Mouse (Mus musculus): ENCODE data around the gene Nrsn2.
"Not testable (repeated sequence)": the region's sequence is repeated elsewhere in the genome, so short reads cannot be mapped to it uniquely, and the experiment has no call there.

Gene Nrsn2

DNA sequence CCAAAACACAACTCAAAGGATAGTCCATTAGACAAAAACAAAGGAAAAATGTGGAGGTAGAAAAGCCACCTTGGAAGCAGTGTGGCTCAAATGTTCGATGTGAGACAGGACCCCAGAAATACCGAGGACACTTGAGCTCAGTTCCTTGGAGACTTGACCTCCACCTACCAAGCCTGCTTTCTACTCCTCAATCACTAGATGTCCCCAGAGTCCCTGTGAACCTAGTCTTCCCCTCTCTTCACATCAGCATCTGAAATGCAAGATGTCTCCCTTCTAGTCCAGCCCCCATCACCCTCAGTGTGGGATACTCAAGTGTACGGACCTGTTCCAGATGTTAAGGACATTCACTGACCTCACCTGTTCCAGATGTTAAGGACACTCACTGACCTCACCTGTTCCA is 16.3 kb upstream of the Nrsn2 start:
- CTCF ChIA-PET: interaction anchor here (2.4 kb wide), 1 partner anchor 45 kb away, joined by 8 read pairs; no protein-coding TSS in a partner anchor

DNA sequence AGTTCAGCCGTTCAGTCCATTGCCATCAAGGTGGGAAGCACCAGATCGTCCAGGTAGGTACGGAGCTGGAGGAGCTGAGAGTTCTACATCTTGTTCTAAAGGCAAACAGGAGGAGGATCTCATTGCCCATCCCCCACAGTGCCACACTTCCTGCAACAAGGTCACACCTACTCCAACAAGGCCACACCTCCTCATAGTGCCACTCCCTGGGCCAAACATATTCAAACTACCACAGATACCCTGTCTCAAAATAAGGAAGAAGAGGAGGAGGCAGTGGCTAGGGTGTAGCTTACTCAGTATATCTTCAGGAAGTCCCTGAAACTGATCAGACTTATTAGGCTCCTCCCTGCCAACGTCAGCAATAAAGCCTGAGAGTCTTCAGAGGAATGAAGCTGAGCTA is 7.8 kb upstream of the Nrsn2 start:
- CTCF ChIA-PET: no interaction called here

DNA sequence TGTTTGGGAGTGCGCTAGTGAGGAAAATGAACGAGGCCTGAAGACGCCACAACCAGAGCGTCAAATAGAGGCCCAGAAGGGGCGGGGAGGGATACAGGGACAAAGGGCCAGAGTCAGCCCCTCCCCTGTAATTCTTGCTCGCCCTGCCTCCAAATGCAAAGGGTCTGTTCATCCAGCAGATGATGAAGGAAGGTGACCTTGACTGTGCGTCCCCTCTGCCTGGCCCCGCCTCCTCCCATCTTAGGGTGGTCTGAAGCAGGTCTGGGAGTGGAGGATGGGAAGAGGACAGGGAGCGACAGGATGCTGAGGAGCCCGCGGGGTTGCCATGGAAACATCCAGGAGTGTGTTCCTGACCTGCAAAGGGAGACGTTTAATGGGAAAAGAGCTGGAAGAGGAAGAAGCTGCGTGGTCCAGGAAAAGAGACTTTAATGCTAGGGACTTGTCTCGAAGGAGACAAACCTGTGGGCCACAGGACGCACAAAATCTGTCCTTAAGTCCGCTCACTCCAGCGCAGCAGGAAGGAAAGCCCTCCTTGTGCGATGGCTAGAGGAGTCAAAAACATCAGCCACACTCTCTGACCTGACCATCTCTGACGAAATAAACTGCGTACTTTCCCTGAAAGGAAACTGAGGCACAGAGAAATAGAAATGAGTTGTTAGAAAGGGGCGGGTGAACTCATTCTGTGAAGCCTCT is 640 bp downstream of the Nrsn2 start:
- CTCF ChIA-PET: no interaction called here

DNA sequence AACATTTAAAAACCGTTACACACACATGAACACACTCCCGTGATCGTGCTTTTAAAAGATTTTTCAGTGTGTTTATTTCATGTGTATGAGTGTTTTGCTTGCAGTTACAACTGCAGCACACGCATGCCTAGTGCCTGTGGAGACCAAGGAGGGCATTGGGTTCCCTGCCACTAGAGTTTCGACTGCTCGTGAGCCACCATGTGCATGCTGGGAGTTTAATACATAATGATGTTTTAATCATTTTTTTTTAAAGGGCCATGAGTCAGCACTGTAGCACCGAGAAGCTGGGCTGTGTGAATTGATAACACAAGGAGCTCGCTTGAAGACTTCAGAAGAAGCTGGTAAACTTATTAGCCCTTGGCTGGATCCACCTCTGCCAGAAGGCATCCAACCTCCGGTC is 2.9 kb downstream of the Nrsn2 start:
- CTCF ChIA-PET: interaction anchor here (0.6 kb wide), 1 partner anchor 10 kb away, joined by 3 read pairs; no protein-coding TSS in a partner anchor

DNA sequence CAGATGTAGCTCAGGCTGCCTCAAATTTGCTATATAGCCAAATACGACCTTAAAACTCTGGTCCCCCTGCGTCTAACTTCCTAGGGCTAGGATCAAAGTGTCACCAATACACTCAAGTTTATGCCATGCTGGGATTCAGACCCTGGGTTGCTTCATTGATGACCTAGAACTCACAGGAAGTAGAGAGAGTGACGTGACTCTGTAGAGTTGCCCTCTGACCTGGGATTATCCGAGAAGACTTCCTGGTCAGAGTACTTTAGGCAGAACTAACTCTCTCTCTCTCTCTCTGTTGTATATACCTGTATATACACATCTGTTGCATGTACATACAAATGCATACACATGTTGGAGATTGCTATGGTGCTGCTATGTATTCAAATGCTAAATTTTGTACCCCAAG is 3.8 kb downstream of the Nrsn2 start:
- CTCF ChIA-PET: no interaction called here

DNA sequence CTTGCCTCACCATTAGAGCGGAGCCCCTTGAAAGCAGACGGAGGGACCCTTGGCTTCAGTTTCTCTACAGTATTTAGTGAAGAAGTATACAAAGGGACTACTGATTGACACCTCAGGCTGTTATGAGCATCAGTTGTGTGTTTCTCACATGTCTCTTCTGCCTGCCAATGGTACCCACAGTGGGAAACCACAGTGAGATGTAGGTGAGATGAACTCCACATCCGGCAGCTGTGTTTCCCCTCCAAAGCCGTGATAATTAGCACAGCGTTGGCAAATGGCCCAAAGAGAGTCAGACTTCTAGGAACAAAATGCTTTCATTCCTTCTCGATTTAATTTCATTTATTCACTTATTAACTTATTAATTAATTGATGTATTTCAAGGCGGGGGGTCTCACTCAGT is 4.3 kb downstream of the Nrsn2 start:
- CTCF ChIA-PET: interaction anchor here (0.8 kb wide), 1 partner anchor 19 kb away, joined by 3 read pairs; no protein-coding TSS in a partner anchor

DNA sequence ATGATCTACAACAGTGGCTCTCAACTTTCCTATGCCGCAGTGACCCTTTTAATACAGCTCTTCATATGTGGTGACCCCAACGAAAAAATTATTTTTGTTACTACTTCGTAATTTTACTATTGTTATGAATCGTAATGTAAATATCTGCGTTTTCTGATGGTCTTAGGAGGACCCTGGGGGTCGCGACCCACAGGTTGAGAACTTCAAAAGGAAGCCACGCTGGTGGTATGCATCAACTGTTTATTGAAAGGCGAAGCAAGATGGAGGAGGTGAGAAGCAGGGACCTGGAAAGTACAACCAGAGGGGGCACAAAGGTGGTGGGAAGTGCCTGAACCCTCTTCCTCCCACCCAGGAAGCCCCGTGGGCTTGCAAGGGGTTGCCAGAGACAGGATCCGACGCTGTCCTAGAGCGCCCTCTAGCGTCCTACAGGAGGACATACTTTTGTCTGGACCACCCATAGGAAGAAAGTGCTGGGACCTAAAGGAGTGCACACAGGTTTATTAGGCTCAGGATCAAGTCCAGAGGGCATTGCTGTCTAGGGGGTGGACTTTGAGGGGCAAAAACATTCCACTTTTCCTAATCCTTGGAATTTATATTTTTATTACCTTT is 7.8 kb downstream of the Nrsn2 start:
- CTCF ChIA-PET: interaction anchor here (0.7 kb wide), 2 partner anchors 41 to 342 kb away, joined by 3 to 4 read pairs; no protein-coding TSS in a partner anchor

DNA sequence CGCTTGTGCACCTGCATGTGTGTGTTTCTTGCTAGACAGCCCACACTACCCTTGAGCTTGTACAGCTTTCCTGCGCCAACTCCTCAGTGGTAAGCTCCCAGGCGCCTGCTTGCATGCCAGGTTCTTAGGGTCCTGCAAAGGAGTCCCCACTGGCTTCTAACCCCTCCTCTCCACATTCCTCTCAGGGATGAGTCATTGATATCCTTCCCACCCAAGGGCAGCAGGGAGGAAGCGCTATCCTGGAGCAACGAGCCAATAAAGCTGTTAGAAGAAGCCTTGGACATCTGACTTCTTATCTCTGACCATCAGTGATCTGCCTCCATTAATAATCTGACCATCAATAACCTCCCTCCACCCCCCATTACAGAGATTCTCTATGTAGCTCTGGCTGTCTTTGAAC is 8.5 kb downstream of the Nrsn2 start:
- CTCF ChIA-PET: interaction anchor here (0.7 kb wide), 1 partner anchor 343 kb away, joined by 3 read pairs; no protein-coding TSS in a partner anchor

DNA sequence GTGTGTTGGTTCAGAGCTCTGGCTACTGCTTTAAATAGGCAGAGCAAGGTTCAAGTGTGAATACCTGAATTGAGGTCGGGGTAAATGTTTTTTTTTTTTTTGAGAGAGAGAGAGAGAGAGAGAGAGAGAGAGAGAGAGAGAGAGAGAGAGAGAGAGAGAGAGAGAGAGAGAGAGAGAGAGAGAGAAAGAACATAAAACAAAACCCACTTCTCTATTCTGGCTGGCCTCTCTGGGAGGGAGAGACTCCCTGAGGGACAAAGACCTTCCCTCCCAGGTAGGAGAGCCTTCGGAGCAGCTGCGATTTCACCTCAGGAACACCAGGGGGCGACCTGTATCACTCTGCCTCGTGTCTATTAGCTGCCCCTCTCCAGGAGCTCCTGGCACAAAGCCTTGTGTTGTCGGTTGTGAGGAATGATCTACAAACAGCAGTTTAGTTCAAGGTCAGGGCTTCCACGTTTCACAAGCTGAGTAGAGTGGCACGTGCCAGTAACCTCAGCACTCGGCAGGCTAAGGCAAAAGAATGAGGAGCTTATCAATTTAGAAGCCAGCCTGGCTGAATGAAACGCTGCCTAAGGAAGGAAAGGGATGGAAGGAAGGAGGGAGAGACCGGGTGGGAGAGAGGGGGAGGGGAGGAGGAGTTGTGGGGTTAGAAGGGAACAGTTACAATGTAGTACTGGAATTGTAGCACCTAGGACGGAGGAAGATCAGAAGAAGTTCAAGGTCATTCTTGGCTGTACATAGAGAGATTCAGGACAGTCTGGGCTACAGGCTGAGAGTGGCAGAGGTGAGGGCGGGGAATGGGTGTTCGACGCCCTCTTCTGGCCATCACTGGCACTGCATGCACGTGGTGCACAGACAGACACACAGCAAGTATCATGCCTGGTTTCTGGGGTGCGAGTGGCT is 12.9 kb downstream of the Nrsn2 start:
- CTCF ChIA-PET: interaction anchor here (0.5 to 0.7 kb wide), 5 partner anchors 9 to 214 kb away, joined by 3 to 18 read pairs (median 7); no protein-coding TSS in a partner anchor

DNA sequence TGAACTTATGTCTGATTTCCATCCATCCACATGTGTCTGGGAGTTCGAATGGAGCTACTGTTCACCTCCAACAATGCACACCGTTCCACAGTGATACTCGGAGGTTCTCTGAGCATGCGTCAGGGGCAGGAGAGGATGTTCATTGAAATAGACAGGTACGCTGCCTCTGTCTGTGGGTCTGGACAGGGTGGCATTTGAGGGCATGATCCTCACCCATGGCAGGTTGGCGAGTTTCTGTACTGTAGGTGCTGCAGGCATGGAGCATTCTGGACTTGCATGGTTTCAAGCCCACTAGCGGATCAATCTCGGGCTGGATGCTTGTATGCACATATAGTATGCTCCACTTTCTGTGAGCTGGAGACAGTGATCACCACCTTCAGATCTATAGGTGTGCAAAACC is 15.2 kb downstream of the Nrsn2 start:
- CTCF ChIA-PET: no interaction called here

DNA sequence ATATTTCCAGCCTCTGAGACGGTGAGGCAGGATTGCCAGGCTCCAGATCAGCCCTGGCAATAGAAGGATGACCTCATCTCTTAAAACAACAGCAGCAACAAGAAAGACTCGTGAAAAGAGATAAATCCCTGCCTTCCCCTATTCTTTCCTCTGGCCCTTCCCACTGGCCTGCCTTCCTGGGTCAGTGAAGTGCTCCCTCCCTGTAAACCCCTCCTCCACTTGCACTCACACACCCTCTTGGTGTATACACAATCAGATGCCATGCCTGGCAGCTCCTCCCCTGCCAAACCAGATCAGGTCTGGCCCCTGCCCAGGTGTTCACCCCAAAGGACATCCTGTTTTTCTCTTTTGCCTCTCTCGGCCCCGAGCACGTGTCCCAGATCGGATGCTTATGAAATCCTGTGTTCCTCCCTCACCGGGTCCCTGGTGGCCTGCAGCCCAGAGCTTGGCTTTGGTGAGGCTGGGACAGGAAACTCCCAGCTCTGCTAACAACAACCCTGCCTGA is 16.1 kb downstream of the Nrsn2 start:
- CTCF ChIA-PET: interaction anchor here (0.5 kb wide), 1 partner anchor 14 kb away, joined by 4 read pairs; no protein-coding TSS in a partner anchor

DNA sequence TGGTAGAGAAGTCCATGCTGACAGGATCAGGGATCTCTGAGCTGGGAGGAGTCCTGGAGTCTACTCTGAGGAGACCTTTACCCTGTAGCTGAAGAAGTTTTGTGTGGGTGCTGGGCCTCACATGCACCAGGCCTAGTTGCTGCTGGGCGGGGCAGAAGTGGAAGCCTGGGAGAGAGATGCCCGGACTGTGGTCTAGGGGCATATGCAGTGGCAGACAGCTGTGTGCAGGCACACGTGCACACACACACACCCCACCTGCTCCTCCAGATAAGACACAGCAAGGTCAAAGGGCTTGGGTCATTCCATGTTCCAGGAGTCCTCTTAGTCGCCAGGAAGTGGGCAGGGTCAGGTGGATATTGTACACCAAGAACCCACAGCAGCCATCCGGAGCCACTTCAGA is 16.8 kb downstream of the Nrsn2 start:
- CTCF ChIA-PET: interaction anchor here (0.6 kb wide), 1 partner anchor 34 kb away, joined by 3 read pairs; no protein-coding TSS in a partner anchor

DNA sequence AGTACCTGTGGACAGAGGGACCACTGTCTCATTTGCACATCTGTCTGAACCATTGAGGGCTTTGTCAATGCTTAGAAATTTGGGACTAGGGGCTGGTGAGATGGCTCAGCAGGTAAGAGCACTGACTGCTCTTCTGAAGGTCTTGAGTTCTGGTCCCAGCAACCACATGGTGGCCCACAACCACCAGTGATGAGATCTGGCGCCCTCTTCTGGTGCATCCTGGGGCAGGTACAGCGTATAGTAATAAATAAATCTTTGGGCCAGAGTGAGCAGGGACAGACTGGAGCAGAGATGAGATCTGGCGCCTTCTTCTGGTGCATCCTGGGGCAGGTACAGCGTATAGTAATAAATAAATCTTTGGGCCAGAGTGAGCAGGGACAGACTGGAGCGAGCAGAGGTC is 17.5 kb downstream of the Nrsn2 start:
- CTCF ChIA-PET: not testable (repeated sequence)

DNA sequence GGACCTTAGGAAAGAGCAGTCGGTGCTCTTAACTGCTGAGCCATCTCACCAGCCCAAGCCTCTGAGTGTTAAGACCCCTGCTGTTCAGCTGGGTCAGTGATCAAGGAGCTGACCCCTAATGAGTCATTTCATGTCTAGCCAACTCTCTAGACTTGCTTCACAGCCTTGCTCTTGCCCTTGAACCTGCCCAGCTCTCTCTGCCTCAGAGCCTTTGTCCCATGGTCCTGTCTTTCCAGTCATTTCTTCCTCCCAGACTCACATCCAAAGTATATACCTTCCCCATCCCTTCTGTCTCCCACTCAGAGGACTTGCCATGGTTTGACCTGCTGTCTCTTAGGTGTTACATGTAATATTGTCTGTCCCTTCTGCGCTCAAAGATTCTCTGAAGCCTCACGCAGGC is 19.2 kb downstream of the Nrsn2 start:
- CTCF ChIA-PET: no interaction called here

DNA sequence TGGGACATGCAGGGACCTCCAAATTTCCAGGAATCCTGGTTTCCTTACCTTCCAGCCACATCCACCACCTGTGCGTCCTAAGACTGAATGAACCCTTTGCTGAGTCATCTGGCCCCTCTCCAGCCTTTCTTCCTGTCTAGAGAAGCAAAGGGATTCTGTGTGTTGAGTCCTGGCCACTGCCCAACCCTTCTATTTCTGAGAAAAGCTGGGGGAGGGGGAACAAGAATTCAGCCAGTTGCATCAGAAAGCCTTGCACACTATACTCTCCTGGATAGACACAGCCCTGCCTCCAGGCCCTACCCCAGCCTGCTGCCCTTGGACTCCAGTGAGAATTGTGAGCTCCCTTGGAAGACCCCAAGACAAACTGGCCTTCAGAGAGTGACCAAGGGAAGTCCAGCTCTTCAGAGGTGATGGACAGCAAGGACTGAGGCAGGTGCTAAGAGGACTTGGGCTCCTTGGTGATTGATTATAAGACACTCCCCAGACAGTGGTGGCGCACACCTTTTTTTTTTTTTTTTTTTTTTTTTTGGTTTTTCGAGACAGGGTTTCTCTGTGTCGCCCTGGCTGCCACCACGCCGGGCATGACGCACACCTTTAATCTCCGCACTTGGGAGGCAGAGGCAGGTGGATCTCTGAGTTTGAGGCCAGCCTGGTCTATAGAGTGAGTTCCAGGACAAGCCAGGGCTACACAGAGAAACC is 26.4 kb downstream of the Nrsn2 start:
- CTCF ChIA-PET: interaction anchor here (0.6 kb wide), 2 partner anchors 16 to 38 kb away, joined by 3 to 5 read pairs; no protein-coding TSS in a partner anchor

DNA sequence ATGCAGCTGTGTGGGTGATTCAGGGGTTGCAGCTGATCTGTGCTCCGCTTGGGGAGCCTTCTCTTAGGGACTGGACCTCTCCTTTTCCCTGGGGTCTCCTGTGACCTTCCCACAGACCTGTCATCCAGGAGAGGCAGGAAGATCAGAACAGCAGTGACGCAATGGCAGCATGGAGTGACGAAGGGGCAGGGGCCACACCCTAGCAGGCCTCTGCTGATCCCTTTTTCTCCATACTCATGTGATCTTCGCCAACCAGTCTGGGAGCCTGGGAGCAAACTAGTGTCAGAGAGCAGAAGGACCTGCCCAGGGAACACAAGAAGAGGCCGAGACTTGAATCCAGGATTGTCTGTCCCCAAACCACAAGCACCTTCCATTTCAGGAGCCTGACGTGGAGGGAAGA is 27.2 kb downstream of the Nrsn2 start:
- CTCF ChIA-PET: interaction anchor here (0.6 kb wide), 1 partner anchor 15 kb away, joined by 5 read pairs; no protein-coding TSS in a partner anchor

DNA sequence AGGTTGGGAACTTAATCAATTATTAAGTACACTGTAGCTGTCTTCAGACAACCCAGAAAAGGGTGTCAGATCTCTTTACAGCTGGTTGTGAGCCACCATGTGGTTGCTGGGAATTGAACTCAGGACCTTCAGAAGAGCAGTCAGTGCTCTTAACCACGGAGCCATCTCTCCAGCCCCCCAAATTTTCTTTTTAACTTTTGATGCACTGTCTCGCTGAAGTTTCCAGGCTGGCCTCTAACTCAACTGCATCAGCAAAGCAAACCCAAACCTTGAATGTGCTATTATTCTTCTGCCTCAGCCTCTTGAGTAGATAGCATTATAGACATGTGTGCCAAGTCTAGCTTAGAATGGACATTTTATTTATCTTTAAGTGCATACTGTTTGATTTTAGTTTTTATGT is 28.7 kb downstream of the Nrsn2 start:
- CTCF ChIA-PET: no interaction called here

DNA sequence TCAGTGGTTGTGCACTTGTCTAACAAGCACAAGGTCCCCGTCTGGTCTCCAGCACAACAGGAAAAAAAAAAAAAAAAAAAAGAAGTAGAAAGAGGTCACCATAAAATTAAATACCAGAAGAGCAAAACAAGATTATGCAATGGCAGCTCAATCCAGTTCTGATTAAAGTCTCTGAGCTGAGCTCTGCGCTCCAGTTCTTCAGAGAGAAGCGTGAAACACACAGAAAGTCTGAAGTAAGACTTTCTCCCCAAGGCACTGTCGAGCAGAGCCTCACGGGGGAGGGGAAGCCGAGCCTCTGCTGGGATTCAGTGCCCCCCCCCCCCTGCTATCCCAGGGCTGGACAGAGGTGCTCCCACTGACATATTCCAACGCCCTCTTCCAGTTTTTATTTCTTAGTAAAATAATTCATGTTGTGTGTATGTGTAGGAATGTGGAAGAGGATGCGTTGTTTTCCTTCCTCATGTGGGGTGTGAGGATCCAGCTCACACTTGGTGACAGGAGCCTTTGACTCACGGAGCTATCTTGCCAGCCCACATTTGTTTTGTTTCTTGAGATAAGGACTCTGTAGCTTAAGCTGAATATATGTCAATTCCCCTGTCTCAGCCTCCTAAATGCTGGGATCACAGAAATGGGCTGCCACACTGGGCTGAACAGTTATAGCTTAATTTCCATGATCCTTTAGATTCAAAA is 29.5 kb downstream of the Nrsn2 start:
- CTCF ChIA-PET: interaction anchor here (0.7 kb wide), 1 partner anchor 13 kb away, joined by 4 read pairs; no protein-coding TSS in a partner anchor

DNA sequence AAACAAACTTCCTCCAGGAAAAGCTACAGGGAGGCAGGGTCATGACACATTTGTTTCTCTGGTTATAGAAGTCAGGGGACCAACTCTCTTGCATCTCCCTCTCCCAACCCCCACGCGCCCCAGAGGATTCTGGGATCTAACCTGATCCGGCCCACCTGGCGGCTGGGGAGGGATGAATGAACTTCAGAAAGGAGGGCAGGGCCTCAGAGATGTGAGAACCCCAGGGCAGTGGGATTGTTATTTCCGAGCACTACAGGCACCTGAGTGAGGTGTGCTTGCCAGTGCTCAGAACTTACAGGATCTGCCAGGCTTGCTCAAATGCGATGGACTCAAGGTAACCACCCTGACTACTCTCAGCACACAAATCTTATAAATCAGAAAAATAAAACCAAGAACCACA is 31.0 kb downstream of the Nrsn2 start:
- CTCF ChIA-PET: no interaction called here

DNA sequence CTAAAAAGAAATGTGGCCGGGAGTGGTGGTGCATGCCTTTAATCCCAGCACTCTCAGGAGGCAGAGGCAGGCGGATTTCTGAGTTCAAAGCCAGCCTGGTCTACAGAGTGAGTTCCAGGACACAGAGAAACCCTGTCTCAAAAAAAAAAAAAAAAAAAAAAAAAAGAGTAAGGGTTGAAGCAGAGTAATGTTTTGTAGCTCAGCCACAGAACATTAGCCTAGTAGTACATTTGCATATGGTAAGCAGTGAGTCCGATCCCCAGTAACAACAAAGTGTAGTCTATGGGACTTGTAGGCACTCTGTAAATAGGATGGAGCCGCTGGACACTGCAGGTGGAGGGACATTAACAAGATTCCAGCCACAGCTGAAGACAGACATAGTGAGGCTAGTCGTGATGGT is 31.5 kb downstream of the Nrsn2 start:
- CTCF ChIA-PET: no interaction called here

DNA sequence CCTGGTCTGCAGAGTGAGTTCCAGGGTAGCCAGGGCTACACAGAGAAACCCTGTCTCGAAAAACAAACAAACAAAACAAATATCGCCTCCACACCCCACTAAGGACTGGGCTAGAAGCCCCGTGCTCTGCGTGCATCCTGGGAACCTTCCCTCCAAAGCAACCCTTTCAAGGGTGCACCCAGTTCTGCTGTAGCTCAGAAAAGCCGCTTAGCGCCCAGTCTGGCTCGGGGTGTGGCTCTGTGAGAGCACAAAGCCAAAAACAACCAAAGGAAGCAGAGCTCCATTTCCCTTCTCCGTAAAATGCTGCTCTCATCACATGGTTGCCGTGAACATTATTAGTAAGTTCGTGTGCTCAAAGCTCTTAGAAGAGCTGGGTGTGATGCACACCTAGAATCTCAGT is 32.1 kb downstream of the Nrsn2 start:
- CTCF ChIA-PET: no interaction called here

All from spleen, embryonic (tissue).